Mouse (Mus musculus) gastrocnemius, adult 2 months (tissue): Measurements from ENCODE around the gene Gzmc. TPM values are rescaled to one million over a fixed set of nuclear protein-coding genes. Genes with fewer than 3 reads are reported as not detected.
"Not testable (repeated sequence)": the region's sequence is repeated elsewhere in the genome, so short reads cannot be mapped to it uniquely, and the experiment has no call there.

Experiments
- DNase-seq: peaks from one replicate; pipeline ENCODE4 v3.0.0; 2022
- H3K27ac ChIP-seq: fragments of 200-600 bp; 2 replicates; pipeline ENCODE4 v1.8.1; 2022; ENCODE audit warnings: mild to moderate bottlenecking
- H3K4me3 ChIP-seq: fragments of 200-600 bp; 2 replicates; pipeline ENCODE4 v1.8.1; 2022; ENCODE audit warnings: mild to moderate bottlenecking, moderate library complexity
- CTCF ChIP-seq: fragments of 200-600 bp; IDR thresholded peaks from 2 replicates; pipeline ENCODE4 v1.8.1; 2022; ENCODE audit warnings: antibody characterized with exemption, mild to moderate bottlenecking, moderate library complexity
- intact Hi-C: fragments of 180-260 bp; cut with DNase I; formaldehyde crosslinking; loops from one replicate; pipeline ENCODE4 v1.15.1; 2025
- long read RNA-seq, 2 experiments: library from polyadenylated mRNA; stranded (forward); transcript quantifications; one replicate each; pipeline ENCODE4 v2.0.0; 2021
- total RNA-seq, 2 experiments: library from RNA; stranded (reverse); gene quantifications; 2 replicates each; pipeline ENCODE4 v1.2.3; 2021

Gene Gzmc
- total RNA-seq: not detected
- long read RNA-seq, experiment 1: 0 reads
- long read RNA-seq, experiment 2: 0 reads

- Histone ChIP-seq H3K27ac (no peak within 1 kb of the TSS), H3K4me3 (no peak within 1 kb of the TSS)
- no peak for TF ChIP-seq CTCF
- no peak for DNase-seq
- intact Hi-C loops: no loop called here
These were observed at the start of gene Gzmc for GRCm38 (mm10) chr14:56234556-56234955. Gene Gzmc (minus strand): TSS chr14:56234656.

GRCm38 (mm10) chr14:56283816-56284215 lies 49.4 kb upstream of the Gzmc start:
- intact Hi-C loops: no loop called here
- no peak overlapping the region for H3K27ac ChIP-seq
- no peak for DNase-seq
- no peak overlapping the region for H3K4me3 ChIP-seq
- TF ChIP-seq CTCF: no peak

GRCm38 (mm10) chr14:56281090-56281489 lies 46.6 kb upstream of the Gzmc start:
- DNase-seq: no peak
- no peak for TF ChIP-seq CTCF
- Histone ChIP-seq H3K4me3 (no peak overlapping the region), H3K27ac (no peak overlapping the region)
- intact Hi-C loops: no loop called here

- H3K4me3 ChIP-seq, DNase-seq, intact Hi-C loops, H3K27ac ChIP-seq: not testable (repeated sequence)
These were observed 44.2 kb upstream of the Gzmc start for GRCm38 (mm10) chr14:56278691-56279090.

GRCm38 (mm10) chr14:56276096-56276495 lies 41.6 kb upstream of the Gzmc start:
- intact Hi-C loops, H3K27ac ChIP-seq, DNase-seq, H3K4me3 ChIP-seq: not testable (repeated sequence)

- no peak for TF ChIP-seq CTCF
- Histone ChIP-seq H3K27ac (no peak overlapping the region), H3K4me3 (no peak overlapping the region)
- intact Hi-C loops: no loop called here
- DNase-seq: no peak
These were observed 31.7 kb upstream of the Gzmc start for GRCm38 (mm10) chr14:56266109-56266508.

GRCm38 (mm10) chr14:56262153-56262552 lies 27.7 kb upstream of the Gzmc start, which contains the start of gene Gzmb:
Gene Gzmb (minus strand): TSS chr14:56262260.
- DNase-seq: no peak
- no peak for TF ChIP-seq CTCF
- Histone ChIP-seq H3K4me3 (no peak within 1 kb of the TSS), H3K27ac (no peak within 1 kb of the TSS)
- intact Hi-C loops: no loop called here

- DNase-seq: no peak
- TF ChIP-seq CTCF: no peak
- Histone ChIP-seq H3K27ac (no peak overlapping the region), H3K4me3 (no peak overlapping the region)
- intact Hi-C loops: no loop called here
These were observed 6.0 kb upstream of the Gzmc start for GRCm38 (mm10) chr14:56240409-56240808.

GRCm38 (mm10) chr14:56211317-56211716 lies 23.1 kb downstream of the Gzmc start, which contains the start of gene Gzmf:
Gene Gzmf (minus strand): TSS chr14:56211417.
- intact Hi-C loops: no loop called here
- DNase-seq: no peak
- Histone ChIP-seq H3K27ac (no peak within 1 kb of the TSS), H3K4me3 (no peak within 1 kb of the TSS)
- TF ChIP-seq CTCF: no peak

- intact Hi-C loops: loop anchor here (10.0 kb wide), 1 partner anchor 99 kb away; no protein-coding TSS in a partner anchor
- Histone ChIP-seq H3K27ac (no peak overlapping the region), H3K4me3 (no peak overlapping the region)
- no peak for TF ChIP-seq CTCF
- no peak for DNase-seq
These were observed 28.8 kb downstream of the Gzmc start for GRCm38 (mm10) chr14:56205613-56206012.

- peak; percentile 20 for DNase-seq
- TF ChIP-seq CTCF: peak; percentile 34
- H3K4me3 ChIP-seq, H3K27ac ChIP-seq: not testable (repeated sequence)
- intact Hi-C loops: loop anchor here (10.0 kb wide), 1 partner anchor 100 kb away; no protein-coding TSS in a partner anchor
These were observed 29.4 kb downstream of the Gzmc start for GRCm38 (mm10) chr14:56205021-56205420.

- Histone ChIP-seq H3K27ac (no peak overlapping the region), H3K4me3 (no peak overlapping the region)
- intact Hi-C loops: loop anchor here (10.0 kb wide), 1 partner anchor 101 kb away; no protein-coding TSS in a partner anchor
- peak; percentile 91 for TF ChIP-seq CTCF
- DNase-seq: peak; percentile 57
These were observed 30.5 kb downstream of the Gzmc start for GRCm38 (mm10) chr14:56203975-56204374.

- H3K4me3 ChIP-seq: no peak overlapping the region
- intact Hi-C loops: no loop called here
- TF ChIP-seq CTCF: no peak
- no peak overlapping the region for H3K27ac ChIP-seq
- no peak for DNase-seq
These were observed 47.5 kb downstream of the Gzmc start for GRCm38 (mm10) chr14:56186946-56187345.

GRCm38 (mm10) chr14:56186521-56186920 lies 47.9 kb downstream of the Gzmc start:
- intact Hi-C loops: no loop called here
- no peak for TF ChIP-seq CTCF
- no peak for DNase-seq
- Histone ChIP-seq H3K27ac (no peak overlapping the region), H3K4me3 (no peak overlapping the region)

Other genes starting within 250 kb of the Gzmc start
- not detected for gene Mcpt1, start 216.7 kb downstream of the Gzmc start, total RNA-seq
- gene Mcpt9, start 204.2 kb downstream of the Gzmc start, total RNA-seq: not detected
- gene Mcpt2, start 192.6 kb downstream of the Gzmc start, total RNA-seq: not detected
- gene Mcpt4, start 172.3 kb downstream of the Gzmc start, total RNA-seq: 1 to 10 TPM; 2.1 to 4.0 TPM
- not detected for gene Mcpt8, start 149.4 kb downstream of the Gzmc start, total RNA-seq
- not detected for gene Ctsg, start 132.1 kb downstream of the Gzmc start, total RNA-seq
- gene Gzme, start 114.0 kb downstream of the Gzmc start, total RNA-seq: not detected
- gene Gzmd, start 102.0 kb downstream of the Gzmc start, total RNA-seq: not detected
- not detected for gene Gzmg, start 75.1 kb downstream of the Gzmc start, total RNA-seq
- not detected for gene Gzmn, start 60.1 kb downstream of the Gzmc start, total RNA-seq
- gene Gzmf, start 23.2 kb downstream of the Gzmc start, total RNA-seq: not detected
- not detected for gene Gzmb, start 27.6 kb upstream of the Gzmc start, total RNA-seq
- gene Atp12a, start 130.4 kb upstream of the Gzmc start, total RNA-seq: not detected
- gene Rnf17, start 167.9 kb upstream of the Gzmc start, total RNA-seq: under 1 TPM in 1 of 2 experiments, not detected in 1; 0.20 TPM